Mouse (Mus musculus) naive thymus-derived CD4-positive, alpha-beta T cell, adult 5 months (primary cell): ENCODE measurements around the gene Slc45a2. TPM values are rescaled to one million over a fixed set of nuclear protein-coding genes. Genes with fewer than 3 reads are reported as not detected.

Source experiments
- polyA plus RNA-seq: library from polyadenylated mRNA; unstranded; fragments of 100-300 nt; shearing (Covaris generic); gene quantifications from one replicate; pipeline ENCODE4 v1.2.1, GENCODE M21; 2017

The Slc45a2 gene
- not detected for polyA plus RNA-seq

GRCm38 (mm10) chr15:11000421-11000820 lies at the start of gene Slc45a2:
Slc45a2 (plus strand) TSS chr15:11000721.

GRCm38 (mm10) chr15:10951951-10952759 lies 48.4 kb upstream of the Slc45a2 start, which contains the start of gene C1qtnf3:
C1qtnf3 (plus strand) TSS chr15:10952332.

GRCm38 (mm10) chr15:10981377-10982063 lies 19.0 kb upstream of the Slc45a2 start, which contains the start of gene Amacr:
Amacr (plus strand) TSS chr15:10981756.

GRCm38 (mm10) chr15:11037711-11038110 lies 37.2 kb downstream of the Slc45a2 start, which contains the start of gene Rxfp3:
Rxfp3 (minus strand) TSS chr15:11037991.

GRCm38 (mm10) chr15:11064558-11065411 lies 64.3 kb downstream of the Slc45a2 start, which contains the start of gene Adamts12:
Adamts12 (plus strand) TSS chr15:11064790.

Other genes starting within 250 kb of the Slc45a2 start
- gene C1qtnf3, start 48.4 kb upstream of the Slc45a2 start, polyA plus RNA-seq, result 0.16 TPM
- 3.4 TPM for gene Amacr, start 19.0 kb upstream of the Slc45a2 start, polyA plus RNA-seq
- not detected for gene Rxfp3, start 37.3 kb downstream of the Slc45a2 start, polyA plus RNA-seq
- gene Adamts12, start 64.1 kb downstream of the Slc45a2 start, polyA plus RNA-seq, result not detected